Mouse (Mus musculus) testis, postnatal 14 days (tissue): Measurements from ENCODE around the gene Snrnp25.

ENCODE experiments used
- DNase-seq: peaks from one replicate; pipeline ENCODE4 v3.0.0; 2021; ENCODE audit warnings: low spot score

Gene Snrnp25

DNA sequence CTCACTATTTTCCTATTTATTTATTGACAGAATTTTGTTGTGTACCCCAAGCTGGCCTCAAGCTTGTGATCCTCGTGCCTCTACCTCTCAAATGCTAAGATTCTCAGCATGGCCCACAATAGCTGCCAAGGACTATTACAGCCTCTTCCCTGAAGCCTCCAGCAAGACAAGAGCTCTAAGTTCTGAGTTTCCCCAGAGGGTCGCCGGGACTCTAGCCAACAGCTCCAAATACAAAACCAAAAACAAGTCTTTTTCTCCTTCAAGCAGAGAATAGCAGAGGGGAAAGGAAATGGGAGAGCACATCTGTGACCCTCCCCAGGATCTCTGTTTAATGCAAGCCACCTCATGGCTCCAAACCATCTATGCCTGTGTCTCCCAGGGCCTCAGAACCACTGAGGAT is 38.8 kb downstream of the Snrnp25 start:
- DNase-seq = no peak

DNA sequence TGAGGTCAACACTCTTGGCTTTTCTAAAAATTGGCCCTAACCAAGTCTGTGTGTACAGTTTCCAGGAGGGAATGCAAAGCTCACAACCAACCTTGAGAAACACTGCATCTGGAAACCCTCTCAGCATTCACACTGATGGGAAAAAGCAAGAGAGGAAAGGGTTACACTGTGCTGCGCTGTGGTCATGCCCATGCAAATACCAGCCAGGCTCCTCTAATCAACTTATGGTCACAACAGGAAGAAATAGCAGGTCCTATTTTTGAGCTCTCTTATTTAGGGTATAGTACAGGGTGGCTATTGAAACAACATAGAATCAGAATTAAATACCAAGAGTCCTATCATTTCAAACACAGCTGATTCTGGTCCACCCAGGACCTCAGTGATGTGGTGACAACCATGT is 39.4 kb downstream of the Snrnp25 start:
- no peak for DNase-seq

DNA sequence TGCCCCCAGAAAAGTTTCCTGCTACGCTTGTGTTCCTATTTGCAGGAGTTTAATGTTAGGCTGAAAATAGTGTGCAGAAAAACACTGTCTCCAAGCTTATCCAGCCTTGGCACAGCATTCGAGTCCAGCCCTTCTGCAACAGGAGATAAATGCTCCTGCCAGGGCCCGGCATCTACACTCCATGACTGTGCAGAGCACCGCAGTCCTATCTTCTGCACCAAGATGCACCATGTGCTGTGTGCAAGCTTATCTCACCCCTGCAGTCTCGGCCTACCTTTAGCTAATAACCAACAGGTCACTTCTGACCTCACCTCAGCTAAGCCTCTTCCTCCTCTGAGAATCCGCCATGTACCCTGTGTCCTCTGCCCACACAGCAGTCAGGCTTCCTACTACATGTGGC is 40.4 kb downstream of the Snrnp25 start:
- DNase-seq = no peak

DNA sequence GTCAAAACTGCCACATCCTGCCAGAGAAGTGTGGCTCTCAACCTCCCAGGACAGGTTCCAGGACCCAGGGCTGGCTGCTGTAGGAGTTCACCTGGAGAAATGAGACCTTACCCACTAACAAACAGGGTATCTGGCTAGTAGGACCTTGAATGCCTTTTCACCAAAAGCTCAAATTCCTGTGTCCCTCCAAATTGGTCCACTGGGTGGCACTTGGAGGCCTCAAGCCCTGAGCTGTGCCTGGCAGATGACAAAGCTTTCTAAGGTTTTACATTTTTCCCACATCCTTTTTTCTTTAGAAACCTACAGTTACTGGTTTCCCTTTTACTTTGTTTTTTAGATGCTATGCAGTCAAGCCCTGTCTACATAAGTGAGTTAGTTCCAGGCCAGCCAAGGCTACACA is 41.9 kb downstream of the Snrnp25 start:
- no peak for DNase-seq

DNA sequence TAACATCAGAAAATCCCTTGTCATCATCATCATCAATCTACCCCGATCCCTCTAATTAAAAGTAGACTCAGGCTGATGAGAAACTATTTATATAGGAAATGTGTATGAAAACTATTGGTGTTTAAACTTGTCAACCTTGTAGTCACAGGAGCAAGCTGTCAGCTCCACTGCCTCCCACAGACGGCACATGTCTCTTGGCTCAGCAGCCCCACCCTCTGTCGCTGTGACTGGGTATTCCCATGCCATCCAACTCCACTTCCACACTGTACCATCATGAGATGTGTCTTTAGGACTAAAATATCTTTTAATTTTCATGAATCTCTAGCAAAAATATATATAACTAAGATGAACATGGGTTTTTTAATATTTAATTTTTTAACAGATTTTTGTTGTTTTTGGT is 43.1 kb downstream of the Snrnp25 start:
- DNase-seq = no peak

DNA sequence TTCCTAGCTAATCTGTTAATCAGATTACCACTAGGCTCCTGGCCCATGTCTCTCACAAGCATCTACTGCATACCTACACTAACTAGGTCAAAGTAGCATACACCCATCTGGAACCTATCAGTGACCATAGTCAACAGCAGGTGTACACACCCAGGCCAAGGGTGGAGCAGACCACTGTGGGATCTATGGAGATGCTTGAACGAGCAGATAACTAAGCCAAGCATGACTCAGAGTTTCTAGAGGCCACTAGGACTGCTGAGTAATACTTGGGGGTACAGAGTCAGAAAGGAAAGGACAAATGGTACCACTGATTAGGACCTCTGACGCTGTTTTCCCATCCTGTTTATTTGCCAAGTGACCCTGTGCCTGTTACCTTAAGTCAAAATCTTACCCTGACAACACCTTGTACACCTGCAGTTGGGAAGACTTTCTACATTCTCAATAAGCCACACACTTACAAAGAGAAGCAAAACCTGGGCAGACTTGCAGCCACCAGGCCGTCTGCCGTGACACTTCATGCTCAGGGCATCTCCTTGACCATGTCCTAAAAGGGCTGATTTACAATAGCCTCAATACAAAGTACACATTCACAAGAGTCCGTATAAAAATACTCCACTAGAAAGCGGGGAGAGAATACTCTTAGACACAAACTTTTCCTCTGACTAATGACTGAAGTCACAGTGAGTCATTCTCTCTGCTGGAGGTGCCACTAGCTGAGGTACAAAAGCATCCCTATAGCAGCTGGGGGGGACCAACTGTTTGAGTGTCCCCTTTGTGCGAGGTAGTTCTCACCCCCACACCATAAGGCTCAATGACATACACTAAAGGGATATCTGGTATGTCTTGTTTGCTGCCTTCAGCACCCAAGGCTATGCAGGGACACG is 45.9 kb downstream of the Snrnp25 start:
- no peak for DNase-seq

DNA sequence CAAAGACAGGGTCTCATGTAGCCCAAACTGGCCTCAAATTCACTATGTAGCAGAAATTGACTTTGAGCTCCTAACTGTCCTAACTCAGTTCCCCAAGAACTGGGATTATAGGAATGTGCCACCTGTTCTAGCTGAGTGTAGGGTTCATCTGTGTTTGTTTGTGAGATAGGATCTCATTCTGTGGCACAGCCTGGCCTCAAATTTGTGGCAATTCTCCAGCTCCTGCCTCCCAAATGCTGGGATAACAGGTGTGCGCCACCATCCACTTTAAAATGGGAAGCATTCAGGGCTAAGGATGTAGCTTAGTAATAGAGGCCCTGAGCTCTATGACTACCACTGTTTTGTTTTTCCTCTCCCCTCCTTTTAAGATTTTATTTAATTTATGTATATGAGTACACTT is 47.9 kb downstream of the Snrnp25 start:
- DNase-seq = no peak

DNA sequence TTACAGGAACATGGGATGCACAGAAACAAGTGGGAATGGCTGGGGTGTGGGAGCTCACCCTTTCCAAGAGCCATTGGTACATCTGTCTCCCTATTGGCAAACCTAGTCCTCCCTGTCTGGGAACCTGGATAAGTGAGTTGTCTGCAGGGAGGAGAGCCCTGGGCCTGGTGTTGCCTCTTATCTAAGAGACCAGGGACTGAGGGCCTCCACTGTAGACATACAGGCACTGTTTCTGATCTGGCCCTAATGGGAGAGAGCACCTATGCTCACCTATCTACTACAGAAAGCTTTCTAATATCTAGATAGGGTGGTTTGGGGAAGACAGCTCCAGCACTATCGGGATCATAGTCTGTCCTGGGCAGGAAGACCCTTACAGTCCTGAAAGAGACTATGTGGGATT is 50.9 kb downstream of the Snrnp25 start:
- no peak for DNase-seq

DNA sequence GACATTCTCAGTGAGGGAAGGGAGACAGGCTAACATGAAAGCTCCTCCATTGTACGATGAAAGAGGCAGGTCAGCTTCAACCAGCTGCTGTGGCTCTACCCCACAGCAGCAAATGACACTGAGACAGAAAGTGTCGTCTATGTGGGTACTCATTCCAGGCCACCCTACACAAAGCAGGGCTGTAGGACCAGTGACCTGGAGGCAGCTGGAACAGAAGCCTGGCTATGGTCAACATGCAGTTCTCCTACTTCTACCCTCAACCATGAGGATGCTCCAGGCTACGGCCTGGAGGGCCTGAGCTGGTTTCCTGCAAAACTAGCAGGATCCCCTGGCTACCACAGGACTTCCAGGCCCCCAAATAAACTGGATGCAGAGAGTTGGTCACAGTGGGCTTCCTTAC is 51.4 kb downstream of the Snrnp25 start:
- no peak for DNase-seq
